Mouse (Mus musculus) skeletal muscle tissue, adult 2 months (tissue): ENCODE data around the gene C530025M09Rik.

Experiments used
- DNase-seq: peaks from one replicate; pipeline ENCODE4 v3.0.0-alpha.2; 2012; ENCODE audit warnings: low read depth, low spot score

The C530025M09Rik gene

GRCm38 (mm10) chr2:149804599-149805140, 26.3 kb downstream of the C530025M09Rik start:
- no peak for DNase-seq

GRCm38 (mm10) chr2:149798613-149799012, 32.4 kb downstream of the C530025M09Rik start:
- DNase-seq: no peak
